Comparison of ENCODE assay signal across 6 mouse cellular contexts in genomic region chr9:61746401-61746800, GRCm38 (mm10).
"Had no signal": no experiment of that assay in that cellular context is flagged by ENCODE, and none has a peak within 500 bp of the region (broad histone marks: within the 10 kb centered on the region; RNA-seq: fewer than 3 reads in every experiment).

No protein-coding gene starts in this region.

- DNase-seq: lung, adult 2 months; lung, postnatal 36 days; midbrain, embryonic 14.5 days; right cerebral cortex, postnatal 14 days; thymus, adult 2 months; thymus, postnatal 25 days had no signal
